ENCODE assay signal across 9 mouse cellular contexts in genomic region chr2:91921181-91921789, GRCm38 (mm10). TPM values are rescaled to one million over a fixed set of nuclear protein-coding genes. Genes with fewer than 3 reads are reported as not detected.
DNase-seq lines count a peak whose midpoint lies in the region; ATAC-seq and TF ChIP-seq lines count a peak whose summit lies in the region.
"Had no signal": no experiment of that assay in that cellular context is flagged by ENCODE, and none has a peak within 500 bp of the region (broad histone marks: within the 10 kb centered on the region; RNA-seq: fewer than 3 reads in every experiment).

No protein-coding gene starts in this region.

- peaks cover 4% of the 10 kb centered on the region; the same call in 1 of the 2 replicates for H3K4me1 ChIP-seq in brown adipose tissue, adult 24 weeks (ENCODE audit: control insufficient read depth, insufficient read depth, insufficient read length, low read length)
- H3K4me1 ChIP-seq in lung, embryonic 14.5 days (ENCODE audit: insufficient read depth), result peaks cover 7% of the 10 kb centered on the region
- peaks cover 10% of the 10 kb centered on the region for H3K4me1 ChIP-seq in neural tube, embryonic 14.5 days (ENCODE audit: control insufficient read depth, insufficient read depth, low read length)

- H3K4me3 ChIP-seq in left cerebral cortex, adult 2 months, result peak overlapping the region; percentile 80
- H3K4me3 ChIP-seq in brown adipose tissue, adult 24 weeks (ENCODE audit: insufficient read depth, low read depth, low read length), result peak overlapping the region; percentile 55
- H3K4me3 ChIP-seq in lung, embryonic 14.5 days (ENCODE audit: low read depth, low read length), result peak overlapping the region; percentile 54
- H3K4me3 ChIP-seq in neural tube, embryonic 14.5 days (ENCODE audit: low read depth, low read length), result peak overlapping the region; percentile 62

- no peak for DNase-seq in left cerebral cortex, adult 2 months (ENCODE audit: extremely low spot score in 1 of 2, low spot score in 2 of 2)
- DNase-seq in left cerebral cortex, adult 11 months (ENCODE audit: low spot score), result no peak
- peak; percentile 83 for DNase-seq in kidney, adult 18-20 months
- peak; percentile 88 for DNase-seq in lung, embryonic 14.5 days
- DNase-seq in frontal cortex, postnatal 36 days (ENCODE audit: low spot score in 2 of 2), result no peak

- peak overlapping the region; percentile 96 for H3K4me2 ChIP-seq in lung, embryonic 14.5 days
- H3K4me2 ChIP-seq in neural tube, embryonic 14.5 days (ENCODE audit: low read depth, low read length), result peak overlapping the region; percentile 64

- H3K9ac ChIP-seq in lung, embryonic 14.5 days, result peak overlapping the region; percentile 29; the same call in 1 of the 2 replicates
- peak overlapping the region; percentile 60 for H3K9ac ChIP-seq in neural tube, embryonic 14.5 days (replicated peaks; ENCODE audit: low read depth, low read length)

- intact Hi-C loops in left cerebral cortex, adult 2 months (cut with DNase I), result loop anchor here (5.0 to 10.0 kb wide), 3 partner anchors 206 to 269 kb away; partner anchors contain the start of genes Atg13 and Harbi1

- TF ChIP-seq CTCF in left cerebral cortex, adult 2 months (IDR thresholded peaks at IDR 0.05), result no peak
- TF ChIP-seq CTCF in lung, embryonic 14.5 days (IDR thresholded peaks at IDR 0.05; ENCODE audit: low read depth), result no peak

- H3K9me3 ChIP-seq in lung, embryonic 14.5 days (ENCODE audit: low read depth, low read length), result no peaks in the 10 kb centered on the region
- H3K9me3 ChIP-seq in neural tube, embryonic 14.5 days (ENCODE audit: control insufficient read depth, low read length), result no peaks in the 10 kb centered on the region

- WGBS in lung, embryonic 14.5 days, result 3% methylated on average over 31 of the region's 31 CpGs
- WGBS in neural tube, embryonic 14.5 days, result 6% methylated on average over 31 of the region's 31 CpGs

- peak overlapping the region; percentile 92 for H3K27ac ChIP-seq in left cerebral cortex, adult 2 months
- H3K27ac ChIP-seq in brown adipose tissue, adult 24 weeks (replicated peaks; ENCODE audit: low read depth, low read length), result no peak overlapping the region
- H3K27ac ChIP-seq in lung, embryonic 14.5 days (ENCODE audit: low read depth), result no peak overlapping the region
- H3K27ac ChIP-seq in neural tube, embryonic 14.5 days (ENCODE audit: low read depth, low read length), result no peak overlapping the region

- peak; percentile 54 for ATAC-seq in granulocyte monocyte progenitor cell, adult 5-6 weeks (replicated peaks; ENCODE audit: poor library complexity, severe bottlenecking)
- peak; percentile 28; the same call in 1 of the 2 replicates for ATAC-seq in lung, embryonic 14.5 days (ENCODE audit: insufficient read depth)
- peak; percentile 10; the same call in 1 of the 2 replicates for ATAC-seq in neural tube, embryonic 14.5 days (ENCODE audit: low read depth)

- peaks cover 47% of the 10 kb centered on the region for H3K27me3 ChIP-seq in lung, embryonic 14.5 days (ENCODE audit: insufficient read depth, low read length)
- peaks cover 15% of the 10 kb centered on the region; the same call in 1 of the 2 replicates for H3K27me3 ChIP-seq in neural tube, embryonic 14.5 days (ENCODE audit: control insufficient read depth, insufficient read depth, low read length)

- H3K36me3 ChIP-seq in lung, embryonic 14.5 days (ENCODE audit: insufficient read depth), result peaks cover 16% of the 10 kb centered on the region; the same call in 1 of the 2 replicates
- peaks cover 13% of the 10 kb centered on the region; the same call in 1 of the 2 replicates for H3K36me3 ChIP-seq in neural tube, embryonic 14.5 days (ENCODE audit: control insufficient read depth, insufficient read depth, low read length)

RNA-seq across cellular contexts. Expression of gene Chrm4, which starts 5.8 kb away (rescaled TPM):
- 10 to 100 TPM; 47.9 to 59.9 TPM for total RNA-seq in left cerebral cortex, adult 2 months (2021)
- not detected in 2 replicates for polyA plus RNA-seq in brown adipose tissue, adult 24 weeks (2012; ENCODE audit: insufficient read depth, insufficient read length, missing spikeins)
- not detected in 2 replicates for total RNA-seq in granulocyte monocyte progenitor cell, adult 5-6 weeks (2014; fragmentation: Nextera tagmentation)
- total RNA-seq in granulocyte monocyte progenitor cell, adult 5-6 weeks (2017), result 0.26 TPM in 1 of 2 replicates, not detected in the other
- polyA plus RNA-seq in lung, embryonic 14.5 days (2014; fragmentation: Nextera tagmentation; extraction: Ambion mirVana), result 0.22 and 0.33 TPM in 2 replicates
- polyA plus RNA-seq in neural tube, embryonic 14.5 days (2014; fragmentation: Nextera tagmentation; extraction: Ambion mirVana), result 1.1 and 1.4 TPM in 2 replicates

RNA-seq across cellular contexts. Expression of gene Mdk, which starts 10.8 kb away (rescaled TPM):
- total RNA-seq in left cerebral cortex, adult 2 months (2021), result 10 to 100 TPM; 16.5 to 21.5 TPM
- 1.8 TPM in 1 of 2 replicates, not detected in the other for polyA plus RNA-seq in brown adipose tissue, adult 24 weeks (2012; ENCODE audit: insufficient read depth, insufficient read length, missing spikeins)
- total RNA-seq in granulocyte monocyte progenitor cell, adult 5-6 weeks (2014; fragmentation: Nextera tagmentation), result 1.3 and 4.1 TPM in 2 replicates
- total RNA-seq in granulocyte monocyte progenitor cell, adult 5-6 weeks (2017), result not detected in 2 replicates
- 1,044 and 1,097 TPM in 2 replicates for polyA plus RNA-seq in lung, embryonic 14.5 days (2014; fragmentation: Nextera tagmentation; extraction: Ambion mirVana)
- 93.6 and 155 TPM in 2 replicates for polyA plus RNA-seq in neural tube, embryonic 14.5 days (2014; fragmentation: Nextera tagmentation; extraction: Ambion mirVana)

RNA-seq across cellular contexts. Expression of gene Gm9821, which starts 24.2 kb away (rescaled TPM):
- total RNA-seq in left cerebral cortex, adult 2 months (2021), result not detected
- polyA plus RNA-seq in brown adipose tissue, adult 24 weeks (2012; ENCODE audit: insufficient read depth, insufficient read length, missing spikeins), result not detected in 2 replicates
- not detected in 2 replicates for total RNA-seq in granulocyte monocyte progenitor cell, adult 5-6 weeks (2014; fragmentation: Nextera tagmentation)
- total RNA-seq in granulocyte monocyte progenitor cell, adult 5-6 weeks (2017), result 0.21 TPM in 1 of 2 replicates, not detected in the other
- 0.34 and 1.1 TPM in 2 replicates for polyA plus RNA-seq in lung, embryonic 14.5 days (2014; fragmentation: Nextera tagmentation; extraction: Ambion mirVana)
- polyA plus RNA-seq in neural tube, embryonic 14.5 days (2014; fragmentation: Nextera tagmentation; extraction: Ambion mirVana), result 0.33 TPM in 2 replicates
- total RNA-seq: adrenal gland, postnatal 4 days had no signal

RNA-seq across cellular contexts. Expression of gene Dgkz, which starts 54.4 kb away (rescaled TPM):
- 100 to 1,000 TPM; 553 to 561 TPM for total RNA-seq in left cerebral cortex, adult 2 months (2021)
- 8.1 and 11.2 TPM in 2 replicates for polyA plus RNA-seq in brown adipose tissue, adult 24 weeks (2012; ENCODE audit: insufficient read depth, insufficient read length, missing spikeins)
- 115 and 135 TPM in 2 replicates for total RNA-seq in granulocyte monocyte progenitor cell, adult 5-6 weeks (2014; fragmentation: Nextera tagmentation)
- 75.7 and 89.4 TPM in 2 replicates for total RNA-seq in granulocyte monocyte progenitor cell, adult 5-6 weeks (2017)
- 59.2 and 63.9 TPM in 2 replicates for polyA plus RNA-seq in lung, embryonic 14.5 days (2014; fragmentation: Nextera tagmentation; extraction: Ambion mirVana)
- polyA plus RNA-seq in neural tube, embryonic 14.5 days (2014; fragmentation: Nextera tagmentation; extraction: Ambion mirVana), result 36.7 and 51.1 TPM in 2 replicates

Comparison
In these comparisons a context has a peak if more than half of its experiments do, and no peak if none do; other contexts are left out.
1. DNase-seq: peak in kidney, adult 18-20 months (single experiment) and lung, embryonic 14.5 days (single experiment); none in left cerebral cortex, adult 2 months (0 of 2), left cerebral cortex, adult 11 months (single experiment) and frontal cortex, postnatal 36 days (0 of 2).
2. RNA of gene Mdk, which starts 10.8 kb away (polyA plus RNA-seq): 1,044 to 1,097 TPM in lung, embryonic 14.5 days and 93.6 to 155 TPM in neural tube, embryonic 14.5 days; 1.8 TPM in brown adipose tissue, adult 24 weeks; every median in the first group is over 10 times any median in the second.
3. Peak in every context shown above with its lines, with median percentiles within 50 percentile points of each other: H3K4me3 ChIP-seq and ATAC-seq.